Mouse (Mus musculus) lung, postnatal 25 days (tissue): ENCODE measurements around the gene Pramef8.
"Not testable (repeated sequence)": the region's sequence is repeated elsewhere in the genome, so short reads cannot be mapped to it uniquely, and the experiment has no call there.

ENCODE experiments used
- DNase-seq: peaks from one replicate; pipeline ENCODE4 v3.0.0; 2022; ENCODE audit warnings: low spot score

Gene Pramef8

DNA sequence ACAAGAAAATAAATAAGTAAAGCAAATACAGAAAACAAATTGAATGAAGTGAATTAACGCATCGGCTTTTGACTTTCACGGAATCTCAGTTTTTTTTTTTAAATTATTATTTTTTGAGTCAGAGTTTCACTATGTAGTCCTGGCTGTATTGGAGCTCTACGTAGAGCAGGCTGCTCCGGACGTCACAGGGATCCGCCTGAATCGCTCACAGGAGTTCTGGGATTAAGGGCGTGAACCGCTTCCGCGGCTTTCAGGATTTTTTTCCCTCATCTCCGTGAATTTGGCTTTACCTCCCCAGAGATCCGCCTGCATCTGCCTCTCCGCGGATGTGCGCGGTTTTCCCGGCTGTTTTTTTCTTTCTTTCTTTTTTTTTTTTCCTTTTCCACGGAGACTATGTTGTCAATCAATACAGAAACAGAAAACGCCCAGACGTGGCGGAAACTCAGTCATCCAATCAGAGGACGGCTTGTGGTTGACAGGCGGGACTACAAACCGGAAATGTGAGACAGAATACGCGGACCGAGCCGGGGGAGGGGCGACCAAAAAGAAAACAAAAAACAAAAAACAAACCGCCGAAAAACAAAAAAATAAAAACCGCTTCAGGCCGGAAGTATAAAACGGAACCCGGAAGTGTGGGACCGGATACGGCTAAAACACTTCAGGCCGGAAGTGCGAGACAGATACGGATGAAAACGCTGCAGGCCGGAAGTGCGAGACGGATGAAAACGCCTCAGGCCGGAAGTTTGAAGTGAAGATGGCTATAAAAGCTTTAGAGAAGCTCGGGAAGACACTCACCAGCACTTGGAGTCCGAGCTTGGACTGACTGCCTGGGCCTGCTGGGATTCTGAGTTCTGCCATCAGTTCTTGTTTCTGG lies at the start of gene Pramef8:
Gene Pramef8 (plus strand): TSS at position 208 of the 874 bp plus-strand sequence.
- DNase-seq: peak; percentile 92

DNA sequence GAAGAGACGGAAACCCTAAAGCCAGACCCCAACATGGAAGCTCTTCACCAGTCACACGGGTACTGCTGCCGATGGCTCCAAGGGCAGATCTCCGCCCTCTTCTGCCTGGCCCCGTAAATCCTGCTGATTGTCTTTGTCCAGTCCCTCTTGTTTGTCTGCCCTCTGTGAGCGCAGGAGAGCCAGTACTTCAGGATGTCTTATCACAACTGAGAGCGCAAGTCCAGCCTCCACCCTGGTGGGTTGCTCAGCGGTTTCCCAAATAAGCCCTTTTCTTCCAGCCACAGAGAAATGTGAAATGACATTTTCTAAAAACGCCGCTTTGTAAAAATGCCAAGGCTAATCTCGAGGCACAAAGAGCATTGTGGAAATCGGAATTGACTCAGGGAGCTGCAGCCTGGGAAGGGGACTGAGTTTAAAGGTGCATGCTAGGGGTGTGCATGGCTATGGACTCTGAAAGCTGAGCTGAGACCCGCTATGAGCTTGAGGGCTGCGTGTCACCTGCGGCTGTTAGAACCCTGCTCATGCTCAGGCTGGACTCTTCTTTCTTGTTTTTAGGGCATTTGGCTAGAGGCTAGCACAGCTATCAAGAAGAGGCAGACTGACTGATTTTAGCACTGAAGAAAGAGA lies 45.7 kb upstream of the Pramef8 start:
- DNase-seq: no peak

- no peak for DNase-seq
Measured at GRCm38 (mm10) chr4:143379480-143379879, 32.7 kb upstream of the Pramef8 start.

- DNase-seq: no peak
Measured at GRCm38 (mm10) chr4:143379931-143380715, 32.1 kb upstream of the Pramef8 start.

DNA sequence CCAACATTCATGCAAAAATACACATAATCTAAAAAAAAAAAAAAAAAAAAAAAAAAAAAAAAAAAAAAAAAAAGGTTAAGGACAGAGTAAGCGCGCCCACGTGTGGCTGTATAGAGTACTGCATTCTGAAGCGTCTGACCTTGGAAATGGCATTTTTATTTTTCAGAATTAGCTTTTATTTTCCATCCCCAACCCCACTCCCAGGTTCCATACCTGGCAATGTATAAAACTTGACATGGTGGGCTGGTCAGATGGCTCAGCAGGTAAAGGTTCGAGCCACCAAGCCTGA lies 31.6 kb upstream of the Pramef8 start:
- DNase-seq: no peak

DNA sequence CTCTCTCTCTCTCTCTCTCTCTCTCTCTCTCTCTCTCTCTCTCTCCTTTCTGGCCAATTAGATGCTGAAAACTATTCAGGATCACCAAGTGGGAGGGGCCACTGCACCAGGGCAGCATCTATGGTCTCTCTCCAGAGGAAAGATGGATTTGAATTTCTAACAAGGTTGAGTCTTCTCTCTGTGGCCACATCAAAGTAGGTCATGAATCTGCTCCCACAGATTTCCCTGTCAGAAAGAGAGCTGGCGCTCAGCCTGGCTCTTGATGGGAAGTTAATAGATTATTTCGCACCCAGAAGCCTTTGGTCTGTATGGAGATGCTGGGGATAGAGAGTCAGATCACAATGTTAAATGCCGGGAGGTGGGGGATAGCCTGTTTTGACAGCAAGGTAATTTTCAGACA lies 30.1 kb upstream of the Pramef8 start:
- DNase-seq: no peak

DNA sequence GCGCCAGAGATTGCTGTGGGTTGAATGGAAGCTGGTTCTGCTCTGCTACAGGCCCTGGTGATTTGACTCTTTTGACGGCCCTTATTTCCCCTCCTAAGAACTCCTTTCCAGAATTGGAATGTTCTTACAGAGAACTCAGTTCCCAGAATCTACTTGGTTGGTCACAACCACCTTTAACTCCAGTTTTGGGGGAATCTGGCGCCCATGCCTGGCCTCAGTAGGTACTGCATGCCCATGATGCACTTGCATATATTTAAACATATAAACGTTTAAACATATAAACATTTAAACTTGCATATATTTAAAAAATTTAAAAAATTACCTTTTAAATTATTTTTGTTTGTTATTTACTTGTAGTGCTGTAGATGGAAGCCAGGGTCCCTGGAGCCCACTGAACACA lies 28.6 kb upstream of the Pramef8 start:
- DNase-seq: no peak

- DNase-seq: no peak
Measured at GRCm38 (mm10) chr4:143388955-143389702, 23.1 kb upstream of the Pramef8 start.

GRCm38 (mm10) chr4:143394181-143394580 lies 18.0 kb upstream of the Pramef8 start, which contains the start of gene Pramel1:
Pramel1 (plus strand) TSS chr4:143394428.
- DNase-seq: no peak

DNA sequence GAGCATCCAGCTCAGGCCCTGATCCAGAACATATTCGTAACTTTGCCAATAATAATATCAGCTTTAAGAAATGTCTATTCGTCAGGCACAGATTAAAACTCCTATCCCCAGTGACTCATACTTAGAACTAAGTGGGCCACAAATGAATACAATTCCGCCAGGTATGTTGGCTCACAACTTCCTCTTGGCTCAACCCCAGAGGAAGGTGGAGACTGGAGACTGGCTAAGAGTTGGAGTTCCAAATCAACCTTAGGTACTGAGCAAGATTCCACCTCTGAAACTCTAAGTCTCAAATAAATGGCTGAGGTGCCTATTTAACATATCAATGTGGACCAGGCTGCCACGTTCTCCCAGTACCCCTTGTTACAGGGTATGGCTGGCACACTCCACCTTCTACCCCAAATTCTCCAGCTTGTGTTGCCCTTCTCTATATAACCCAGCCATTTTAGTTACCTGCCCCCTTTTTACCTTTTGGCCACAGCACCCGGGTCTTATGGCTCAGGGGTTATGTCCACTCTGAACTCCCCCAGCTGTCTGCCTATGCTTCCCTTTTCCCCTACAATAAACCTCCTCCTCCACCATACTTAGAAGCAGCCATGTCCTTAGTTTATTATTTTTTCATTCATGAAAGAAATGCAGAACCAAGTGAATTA lies 534 bp upstream of the Pramef8 start:
- peak; percentile 3 for DNase-seq

- DNase-seq: no peak
Measured at GRCm38 (mm10) chr4:143413621-143414020, 1.4 kb downstream of the Pramef8 start.

GRCm38 (mm10) chr4:143414121-143414520 lies 1.9 kb downstream of the Pramef8 start:
- DNase-seq: no peak

DNA sequence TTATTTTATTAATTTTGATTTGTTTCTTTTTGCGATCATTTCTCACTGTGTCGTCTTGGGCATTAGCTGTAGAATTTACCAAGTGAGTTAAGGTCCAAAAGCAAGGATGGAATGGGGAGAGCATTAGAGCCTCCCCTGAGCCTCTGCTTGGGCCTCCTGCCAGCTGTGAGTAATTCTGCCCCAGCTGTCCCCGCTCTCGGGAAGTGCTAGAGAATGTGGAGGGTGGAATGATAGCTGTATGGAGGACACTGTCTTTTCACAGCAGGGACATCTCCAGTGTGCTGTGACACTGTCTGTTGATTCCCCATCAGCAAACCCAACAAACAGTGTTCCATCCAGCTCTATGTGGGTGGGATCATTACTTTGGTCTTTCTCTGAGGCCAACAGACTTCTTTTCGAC lies 14.5 kb downstream of the Pramef8 start:
- not testable (repeated sequence) for DNase-seq

DNA sequence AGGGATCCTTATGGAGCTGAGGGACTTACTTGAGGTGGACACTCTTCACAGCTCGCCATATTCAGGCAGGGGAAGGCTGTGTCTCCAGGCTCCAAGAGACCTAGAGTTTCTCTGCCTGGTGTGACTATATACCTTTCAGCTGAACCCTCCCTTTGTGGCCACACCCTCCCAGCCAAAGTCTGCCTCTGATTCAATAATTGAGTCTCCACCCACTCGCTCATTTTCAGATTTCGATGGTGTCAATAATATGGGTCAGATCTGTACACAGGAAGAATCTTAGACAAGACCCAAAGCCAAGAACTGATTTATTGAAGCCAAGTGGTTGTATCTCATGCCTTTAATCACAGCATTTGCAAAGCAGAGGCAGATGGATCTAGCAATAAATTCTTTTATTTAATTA lies 38.0 kb downstream of the Pramef8 start, which contains the start of gene Oog4:
Gene Oog4 (minus strand): TSS at position 101 of the 400 bp plus-strand sequence.
- no peak for DNase-seq
